Comparison of ENCODE assay signal across 12 mouse cellular contexts in the genomic region with DNA sequence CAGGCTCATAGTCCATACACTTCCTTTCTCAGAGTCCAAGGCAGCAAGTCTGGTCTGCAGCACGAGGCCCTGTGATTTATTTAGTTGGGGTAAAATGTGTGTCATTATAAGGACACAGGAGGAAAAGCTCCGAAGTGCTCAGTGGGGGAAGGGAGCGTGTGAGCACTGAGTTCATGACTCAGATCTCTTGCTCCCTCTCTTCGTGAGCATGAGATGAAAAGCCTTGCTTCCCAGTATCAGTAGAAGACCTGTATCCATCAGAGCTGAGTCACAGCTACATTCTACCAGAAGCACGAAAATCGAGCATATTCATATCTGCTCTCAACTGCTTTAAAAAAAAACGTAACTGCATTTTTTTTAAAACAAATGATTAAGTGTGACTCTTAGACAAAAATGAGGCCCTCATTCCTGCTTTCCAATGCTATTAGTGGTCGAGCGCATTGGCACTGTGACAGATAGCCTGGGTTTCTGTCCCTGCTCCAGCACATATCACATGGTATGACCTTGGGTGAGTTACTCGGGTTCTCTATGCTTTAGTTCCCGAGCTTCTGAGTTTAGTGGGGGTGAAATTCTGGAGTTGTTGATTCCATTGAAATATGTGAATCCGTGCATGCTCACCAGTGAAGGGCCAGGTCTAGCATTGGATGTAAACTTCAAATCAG.
DNase-seq lines count a peak whose midpoint lies in the region; TF ChIP-seq lines count a peak whose summit lies in the region.
"Had no signal": no experiment of that assay in that cellular context is flagged by ENCODE, and none has a peak within 500 bp of the region (broad histone marks: within the 10 kb centered on the region; RNA-seq: fewer than 3 reads in every experiment).

No protein-coding gene starts in this region.

- no peak for TF ChIP-seq CTCF in left cerebral cortex, adult 2 months (IDR thresholded peaks at IDR 0.05)
- no peak for TF ChIP-seq CTCF in thymus, adult 2 months (IDR thresholded peaks at IDR 0.05; ENCODE audit: borderline replicate concordance, control insufficient read depth, extremely low read depth, insufficient read depth, low read length, poor library complexity)

- H3K4me3 ChIP-seq in left cerebral cortex, adult 2 months = no peak overlapping the region
- no peak overlapping the region for H3K4me3 ChIP-seq in thymus, adult 2 months (ENCODE audit: control insufficient read depth, insufficient read depth, low read length)
- H3K4me3 ChIP-seq: gastrocnemius, adult 2 months; liver, embryonic 12.5 days; midbrain, embryonic 12.5 days had no signal

- intact Hi-C loops in left cerebral cortex, postnatal 4 days (cut with DNase I) = no loop called here
- intact Hi-C loops in left cerebral cortex, adult 2 months (cut with DNase I) = no loop called here

- TF ChIP-seq POLR2A in thymus, adult 2 months (IDR thresholded peaks at IDR 0.05; ENCODE audit: control insufficient read depth, extremely low read depth, insufficient read depth, low read length, poor library complexity) = no peak

- DNase-seq in cerebellum, postnatal 10 days = peak; percentile 63 to 66
- DNase-seq in cerebellum, adult 18-20 months = no peak
- DNase-seq in left cerebral cortex, postnatal 4 days = peak; percentile 54
- no peak for DNase-seq in left cerebral cortex, adult 2 months (ENCODE audit: extremely low spot score in 1 of 2, low spot score in 2 of 2)
- peak; percentile 89 for DNase-seq in NIH3T3 (ENCODE audit: low read depth)
- peak; percentile 45 for DNase-seq in lung, postnatal 14 days
- DNase-seq in gastrocnemius, adult 18-20 months (ENCODE audit: low spot score) = no peak
- DNase-seq in thymus, adult 2 months = no peak
- DNase-seq: gastrocnemius, adult 2 months; layer of hippocampus, postnatal 36 days had no signal

- no peaks in the 10 kb centered on the region for H3K36me3 ChIP-seq in thymus, adult 2 months (ENCODE audit: control insufficient read depth, insufficient read depth, low read length)
- H3K36me3 ChIP-seq: liver, embryonic 12.5 days; midbrain, embryonic 12.5 days had no signal

- no peak overlapping the region for H3K27ac ChIP-seq in left cerebral cortex, adult 2 months
- H3K27ac ChIP-seq in thymus, adult 2 months (ENCODE audit: control insufficient read depth, insufficient read depth, low read length) = no peak overlapping the region
- H3K27ac ChIP-seq: gastrocnemius, adult 2 months; liver, embryonic 12.5 days; midbrain, embryonic 12.5 days had no signal

- no peaks in the 10 kb centered on the region for H3K27me3 ChIP-seq in thymus, adult 2 months (ENCODE audit: control insufficient read depth, insufficient read depth, low read length)
- H3K27me3 ChIP-seq: liver, embryonic 12.5 days; midbrain, embryonic 12.5 days had no signal

- WGBS in thymus, adult 2 months = 84% methylated on average over 12 of the region's 12 CpGs

- no peaks in the 10 kb centered on the region for H3K4me1 ChIP-seq in thymus, adult 2 months (replicated peaks; ENCODE audit: control insufficient read depth, insufficient read depth, low read length)
- H3K4me1 ChIP-seq: liver, embryonic 12.5 days had no signal

Comparison
In these comparisons a context has a peak if more than half of its experiments do, and no peak if none do; other contexts are left out.
1. DNase-seq: peak in cerebellum, postnatal 10 days (2 of 2), left cerebral cortex, postnatal 4 days (single experiment), NIH3T3 (single experiment) and lung, postnatal 14 days (single experiment); none in cerebellum, adult 18-20 months (0 of 2), left cerebral cortex, adult 2 months (0 of 2), gastrocnemius, adult 18-20 months (single experiment) and thymus, adult 2 months (single experiment).